Mouse (Mus musculus): Measurements from ENCODE around the gene Emid1. TPM values are rescaled to one million over a fixed set of nuclear protein-coding genes. Genes with fewer than 3 reads are reported as not detected.

The Emid1 gene
- total and polyA plus RNA-seq, 3 experiments, result 0.10 to 0.15 TPM; not detected in 1

GRCm38 (mm10) chr11:5181850-5182404 lies 29.9 kb upstream of the Emid1 start (continued):
- peak; percentile 46 for TF ChIP-seq SIN3A (IDR thresholded peaks at IDR 0.05; ENCODE audit: low read length)
- no peak for TF ChIP-seq EP300 (IDR thresholded peaks at IDR 0.05; ENCODE audit: low read depth in 1 of 2, low read length in 2 of 2)
- TF ChIP-seq NRF1 (IDR thresholded peaks at IDR 0.05; ENCODE audit: insufficient read depth, low read depth, low read length, poor library complexity, severe bottlenecking), result no peak
- no peak for TF ChIP-seq E2F4 (IDR thresholded peaks at IDR 0.05; ENCODE audit: borderline replicate concordance, low read depth, low read length)
- TF ChIP-seq TCF12 (IDR thresholded peaks at IDR 0.05; ENCODE audit: low read depth, low read length), result no peak
- no peak for TF ChIP-seq MYB (IDR thresholded peaks at IDR 0.05; ENCODE audit: low read depth, low read length)
- TF ChIP-seq POLR2AphosphoS2 (IDR thresholded peaks at IDR 0.05; ENCODE audit: low read length), result no peak
- TF ChIP-seq ELF1 (IDR thresholded peaks at IDR 0.05; ENCODE audit: low read depth, low read length), result peak; percentile 85

GRCm38 (mm10) chr11:5179391-5179790 lies 27.3 kb upstream of the Emid1 start:
- Histone ChIP-seq H3K4me3 (ENCODE audit: control insufficient read depth in 1 of 2, insufficient read depth in 1 of 2, low read depth in 2 of 2, low read length in 2 of 2) (no peak overlapping the region), H3K9ac (ENCODE audit: control insufficient read depth, low read depth, low read length, poor library complexity, severe bottlenecking) (no peak overlapping the region), H3K4me1 (ENCODE audit: control insufficient read depth in 1 of 2, insufficient read depth in 2 of 2, low read length in 2 of 2) (no peaks in the 10 kb centered on the region), H3K9me3 (replicated peaks; ENCODE audit: insufficient read depth, low read length) (no peaks in the 10 kb centered on the region), H3K27me3 (ENCODE audit: control insufficient read depth in 1 of 2, insufficient read depth in 2 of 2, low read length in 2 of 2) (no peaks in the 10 kb centered on the region; a peak in 1 of 4 replicates), H3K36me3 (ENCODE audit: control insufficient read depth in 1 of 2, insufficient read depth in 2 of 2, low read length in 2 of 2) (no peaks in the 10 kb centered on the region), H3K27ac (ENCODE audit: control insufficient read depth, low read depth, low read length) (no peak overlapping the region), H3K79me2 (ENCODE audit: control insufficient read depth, insufficient read depth, low read length, poor library complexity) (no peaks in the 10 kb centered on the region)
- DNase-seq (ENCODE audit: low read depth, low spot score), result no peak
- TF ChIP-seq CTCF (IDR thresholded peaks at IDR 0.05 in 2 of 3, conservative IDR thresholded peaks at IDR 0.05 in 1 of 3; ENCODE audit: control insufficient read depth in 1 of 3, insufficient read depth in 1 of 3, low read depth in 2 of 3, low read length in 3 of 3, poor library complexity in 1 of 3, severe bottlenecking in 1 of 3) (no peak), TBP (IDR thresholded peaks at IDR 0.05; ENCODE audit: low read depth, low read length) (no peak), ZNF384 (IDR thresholded peaks at IDR 0.05; ENCODE audit: low read depth, low read length) (no peak), TAL1 (IDR thresholded peaks at IDR 0.05; ENCODE audit: low read length) (no peak), RCOR1 (IDR thresholded peaks at IDR 0.05; ENCODE audit: low read depth, low read length) (no peak), E2F4 (IDR thresholded peaks at IDR 0.05; ENCODE audit: borderline replicate concordance, low read depth, low read length) (no peak), MYB (IDR thresholded peaks at IDR 0.05; ENCODE audit: low read depth, low read length) (no peak), ELF1 (IDR thresholded peaks at IDR 0.05; ENCODE audit: low read depth, low read length) (no peak), UBTF (IDR thresholded peaks at IDR 0.05; ENCODE audit: borderline replicate concordance, insufficient read depth, low read depth, low read length) (no peak), GATA1 (IDR thresholded peaks at IDR 0.05; ENCODE audit: low read depth, low read length) (no peak), CHD2 (IDR thresholded peaks at IDR 0.05; ENCODE audit: low read length) (no peak), ZC3H11A (IDR thresholded peaks at IDR 0.05; ENCODE audit: low read depth, low read length) (no peak), ZKSCAN1 (IDR thresholded peaks at IDR 0.05; ENCODE audit: low read depth, low read length) (no peak)

GRCm38 (mm10) chr11:5177171-5177570 lies 25.1 kb upstream of the Emid1 start:
- Histone ChIP-seq H3K9ac (ENCODE audit: control insufficient read depth, low read depth, low read length, poor library complexity, severe bottlenecking) (no peak overlapping the region), H3K79me2 (ENCODE audit: control insufficient read depth, insufficient read depth, low read length, poor library complexity) (no peaks in the 10 kb centered on the region), H3K27me3 (ENCODE audit: control insufficient read depth in 1 of 2, insufficient read depth in 2 of 2, low read length in 2 of 2) (no peaks in the 10 kb centered on the region; a peak in 1 of 4 replicates), H3K36me3 (ENCODE audit: control insufficient read depth in 1 of 2, insufficient read depth in 2 of 2, low read length in 2 of 2) (no peaks in the 10 kb centered on the region), H3K27ac (ENCODE audit: control insufficient read depth, low read depth, low read length) (no peak overlapping the region), H3K4me1 (ENCODE audit: control insufficient read depth in 1 of 2, insufficient read depth in 2 of 2, low read length in 2 of 2) (no peaks in the 10 kb centered on the region), H3K9me3 (replicated peaks; ENCODE audit: insufficient read depth, low read length) (no peaks in the 10 kb centered on the region), H3K4me3 (ENCODE audit: control insufficient read depth in 1 of 2, insufficient read depth in 1 of 2, low read depth in 2 of 2, low read length in 2 of 2) (no peak overlapping the region)
- DNase-seq (ENCODE audit: low read depth, low spot score), result no peak
- TF ChIP-seq NRF1 (IDR thresholded peaks at IDR 0.05; ENCODE audit: insufficient read depth, low read depth, low read length, poor library complexity, severe bottlenecking) (no peak), TCF12 (IDR thresholded peaks at IDR 0.05; ENCODE audit: low read depth, low read length) (no peak), HCFC1 (IDR thresholded peaks at IDR 0.05; ENCODE audit: low read depth, low read length) (no peak), ETS1 (IDR thresholded peaks at IDR 0.05; ENCODE audit: low read depth, low read length) (no peak), GABPA (IDR thresholded peaks at IDR 0.05; ENCODE audit: low read depth, low read length) (no peak), USF1 (IDR thresholded peaks at IDR 0.05; ENCODE audit: low read depth, low read length) (no peak), NELFE (IDR thresholded peaks at IDR 0.05; ENCODE audit: low read depth, low read length) (no peak), CHD1 (IDR thresholded peaks at IDR 0.05; ENCODE audit: low read depth, low read length) (no peak), MEF2A (IDR thresholded peaks at IDR 0.05; ENCODE audit: extremely low read depth, insufficient replicate concordance, low read depth, low read length, poor library complexity, severe bottlenecking) (no peak), TBP (IDR thresholded peaks at IDR 0.05; ENCODE audit: low read depth, low read length) (no peak), MAFK (IDR thresholded peaks at IDR 0.05; ENCODE audit: borderline replicate concordance, low read depth, low read length) (no peak), GATA1 (IDR thresholded peaks at IDR 0.05; ENCODE audit: low read depth, low read length) (no peak), POLR2AphosphoS2 (IDR thresholded peaks at IDR 0.05; ENCODE audit: low read length) (no peak), POLR2AphosphoS5 (IDR thresholded peaks at IDR 0.05; ENCODE audit: borderline replicate concordance, low read depth, low read length) (no peak), JUND (IDR thresholded peaks at IDR 0.05; ENCODE audit: low read depth, low read length) (no peak), CHD2 (IDR thresholded peaks at IDR 0.05; ENCODE audit: low read length) (no peak)
